Mouse (Mus musculus) liver, adult (tissue): ENCODE measurements at regions not wholly inside any gene's neighbourhood (a gene's known extent, or its start where the extent isn't known, plus 50 kb on each side); places are given as distances from the start of the nearest gene placed in this dataset.

Experiments used
- GATA4 ChIP-seq: IDR thresholded peaks from 2 replicates; pipeline ENCODE4 v1.6.1; 2014; ENCODE audit warnings: mild to moderate bottlenecking, low read length; ENCODE audit not compliant: insufficient replicate concordance

GRCm38 (mm10) chr10:111603166-111603565 lies 97.1 kb downstream of the Phlda1 start:
- TF ChIP-seq GATA4, result no peak

GRCm38 (mm10) chr10:111608385-111609093 lies 102.5 kb downstream of the Phlda1 start:
- TF ChIP-seq GATA4, result no peak

- TF ChIP-seq GATA4, result no peak
Observed at GRCm38 (mm10) chr10:111609889-111610288, 103.8 kb downstream of the Phlda1 start.

- TF ChIP-seq GATA4, result no peak
Observed at GRCm38 (mm10) chr10:111619627-111620270, 113.7 kb downstream of the Phlda1 start.

- no peak for TF ChIP-seq GATA4
Observed at GRCm38 (mm10) chr10:111620927-111621676, 115.0 kb downstream of the Phlda1 start.

GRCm38 (mm10) chr10:111622789-111623188 lies 116.7 kb downstream of the Phlda1 start:
- TF ChIP-seq GATA4, result no peak

- TF ChIP-seq GATA4, result no peak
Observed at GRCm38 (mm10) chr10:111624021-111624420, 117.9 kb downstream of the Phlda1 start.

- TF ChIP-seq GATA4, result no peak
Observed at GRCm38 (mm10) chr10:111624624-111625023, 118.5 kb downstream of the Phlda1 start.

GRCm38 (mm10) chr10:111625573-111625972 lies 119.5 kb downstream of the Phlda1 start:
- TF ChIP-seq GATA4, result no peak

- TF ChIP-seq GATA4, result no peak
Observed at GRCm38 (mm10) chr10:111626009-111626408, 119.9 kb downstream of the Phlda1 start.

- no peak for TF ChIP-seq GATA4
Observed at GRCm38 (mm10) chr10:111636283-111636682, 130.2 kb downstream of the Phlda1 start.

- no peak for TF ChIP-seq GATA4
Observed at GRCm38 (mm10) chr10:111637084-111637735, 131.1 kb downstream of the Phlda1 start.

- no peak for TF ChIP-seq GATA4
Observed at GRCm38 (mm10) chr10:111639866-111640265, 133.8 kb downstream of the Phlda1 start.

GRCm38 (mm10) chr10:111642683-111643082 lies 136.6 kb downstream of the Phlda1 start:
- no peak for TF ChIP-seq GATA4
